Mouse (Mus musculus) spleen, adult 18-20 months (tissue): ENCODE measurements around the gene Gm20696.

ENCODE experiments used
- DNase-seq, 2 experiments: peaks; one replicate each; pipeline ENCODE4 v3.0.0; 2022; ENCODE audit warnings: mixed read lengths in 2 of 2

Gene Gm20696

DNA sequence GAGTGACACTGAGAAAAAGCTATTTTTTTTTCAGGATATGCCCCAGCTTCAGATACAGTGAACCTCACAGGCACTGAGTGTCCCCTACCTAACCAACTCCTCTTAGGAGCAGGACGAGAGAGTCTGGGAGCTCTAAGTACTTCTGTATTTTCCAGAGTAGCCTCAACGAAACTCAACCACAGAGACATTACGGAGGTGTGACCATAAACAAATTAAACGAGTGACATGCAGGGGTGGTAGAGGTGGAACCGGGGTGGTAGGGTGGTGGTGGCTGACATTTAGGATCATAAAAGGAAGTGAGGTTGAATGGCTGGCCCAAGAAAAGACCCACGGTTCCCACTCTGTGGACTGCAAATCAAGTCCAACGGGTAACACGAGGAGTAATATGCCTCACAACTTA is 418.2 kb downstream of the Gm20696 start:
- DNase-seq = peak; percentile 31 to 38

DNA sequence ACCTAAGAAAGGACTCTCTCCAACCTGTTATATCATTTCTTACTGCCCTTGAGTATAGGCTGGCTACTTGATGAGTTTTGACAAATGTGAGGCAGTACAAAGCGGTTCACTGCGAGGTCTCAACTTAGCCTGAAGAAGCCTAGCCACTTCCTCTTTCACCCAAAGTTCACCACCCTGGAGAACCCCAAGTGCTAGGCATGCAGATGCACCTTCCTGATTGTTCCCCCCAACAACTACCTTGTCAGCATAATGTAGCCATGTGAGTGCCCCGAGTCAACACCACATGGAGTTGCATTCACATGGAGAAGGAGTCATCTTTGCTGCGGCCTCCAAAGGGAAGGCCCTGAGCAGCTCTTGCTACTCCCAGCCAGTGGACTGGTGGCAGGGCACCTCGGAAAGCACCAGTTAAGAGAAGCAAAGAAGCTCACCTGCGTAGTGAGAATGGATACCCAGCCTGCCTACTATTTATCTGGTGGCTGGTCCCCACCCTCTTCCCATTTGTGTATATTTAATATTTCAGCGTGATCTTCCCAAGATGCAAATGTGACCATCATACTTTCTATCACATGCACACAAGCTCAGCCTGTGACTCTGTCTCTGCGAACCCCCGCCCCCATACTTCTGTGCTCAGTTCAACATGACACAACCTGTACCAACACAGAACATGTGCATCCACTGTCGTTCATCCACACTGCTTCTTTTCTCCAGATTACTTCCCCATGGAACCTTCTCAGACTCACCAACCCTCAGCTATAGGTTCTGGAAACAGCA is 424.8 kb downstream of the Gm20696 start:
- peak in 1 of 2 experiments; percentile 37 for DNase-seq

DNA sequence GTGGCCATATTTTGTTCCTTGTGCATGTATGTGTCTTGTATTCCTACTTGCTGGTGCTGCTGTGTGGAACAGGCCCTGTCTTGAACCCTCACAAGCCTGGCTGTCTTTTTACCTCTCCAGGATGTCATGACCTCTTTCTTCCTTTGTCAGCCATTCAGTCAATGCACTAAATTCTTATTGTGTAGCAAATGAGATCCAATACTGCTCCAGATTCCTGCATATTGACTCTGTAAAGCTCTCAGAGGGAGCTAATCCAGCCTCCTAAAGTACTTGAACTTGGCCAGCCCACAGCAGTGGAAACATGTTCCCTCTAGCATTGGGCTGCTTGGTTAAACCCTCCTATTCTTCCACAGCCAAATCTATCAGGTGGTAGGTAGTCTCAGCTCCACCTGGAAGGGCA is 425.8 kb downstream of the Gm20696 start:
- no peak for DNase-seq

DNA sequence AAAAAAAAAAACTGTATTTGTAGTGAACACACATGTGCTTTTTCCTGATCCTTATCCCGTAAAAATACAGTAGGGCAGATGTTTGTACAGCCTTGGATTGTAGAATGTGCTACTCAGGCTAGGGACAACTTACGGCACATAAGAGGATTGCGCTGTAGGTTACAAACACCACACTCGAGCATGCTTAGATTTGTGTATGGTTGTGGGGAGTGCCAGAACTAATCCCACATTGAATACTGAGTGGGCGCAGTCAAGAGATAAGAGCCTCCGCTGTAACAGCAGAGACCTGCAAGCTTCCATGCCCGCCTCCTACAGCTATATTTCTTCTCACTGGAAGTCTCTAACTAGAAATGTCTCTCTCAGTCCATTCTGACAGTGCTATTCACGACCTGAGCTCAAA is 431.0 kb downstream of the Gm20696 start:
- no peak for DNase-seq

DNA sequence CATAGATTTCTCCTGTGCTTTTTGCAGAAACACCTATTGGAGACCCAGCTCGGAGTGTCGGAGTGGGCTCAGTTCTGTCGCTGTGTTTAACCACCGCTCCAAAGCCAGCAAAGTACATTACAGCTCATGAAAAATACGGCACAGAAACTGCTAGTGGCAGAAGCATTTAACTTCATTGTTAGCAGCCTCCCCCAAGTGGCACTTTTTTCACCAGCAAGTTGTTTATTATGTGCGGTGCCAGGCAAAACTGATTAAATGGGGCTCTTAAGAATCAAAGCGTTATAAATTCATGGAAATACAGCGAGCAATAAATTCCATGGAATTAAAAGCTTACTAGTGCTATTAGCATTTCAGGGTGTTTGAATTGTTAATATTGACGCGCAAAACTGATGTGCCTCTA is 433.2 kb downstream of the Gm20696 start:
- DNase-seq = no peak

DNA sequence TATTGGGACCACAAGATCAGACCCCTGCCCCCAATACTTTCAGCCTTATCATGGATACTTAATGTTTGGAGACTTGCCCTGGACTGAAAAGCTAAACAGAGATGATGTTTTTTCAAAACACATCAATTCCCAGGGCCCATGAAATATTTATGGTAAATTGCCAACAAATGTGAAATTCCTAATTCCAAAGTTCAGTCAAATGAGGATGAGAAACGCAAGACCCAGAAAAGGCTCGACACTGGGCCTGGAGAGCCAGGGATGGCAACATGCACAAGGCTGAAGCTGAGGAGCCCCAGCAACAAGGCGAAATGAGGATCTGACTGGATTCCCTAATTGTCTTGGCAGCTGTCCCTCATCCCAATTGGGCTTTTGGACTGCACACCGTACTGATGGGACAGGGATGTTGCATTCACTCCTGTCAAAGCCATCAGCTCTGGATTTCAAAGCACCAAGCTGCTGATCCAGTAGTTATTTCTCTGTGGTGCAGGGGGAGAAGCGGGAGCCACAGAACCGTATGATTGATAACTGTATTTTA is 438.2 kb downstream of the Gm20696 start:
- no peak for DNase-seq

DNA sequence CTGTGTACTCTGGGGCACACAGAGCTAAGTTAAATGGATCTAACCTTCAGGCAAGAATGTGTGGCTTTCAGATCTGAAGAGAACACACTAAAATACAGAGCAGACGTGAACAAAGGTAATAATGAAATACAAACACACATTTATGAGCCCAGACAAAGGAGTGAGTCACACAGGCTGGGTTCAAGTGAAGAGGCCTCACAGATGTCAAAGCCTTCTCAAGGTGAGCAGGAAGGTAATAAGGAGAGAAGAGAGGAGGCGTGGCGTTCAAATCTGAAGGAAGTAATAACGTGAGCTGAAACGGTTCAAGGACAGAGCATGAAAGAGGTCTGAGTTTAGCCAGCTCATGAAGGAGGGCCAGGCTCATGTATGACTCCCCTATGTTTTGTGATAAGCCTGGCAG is 445.4 kb downstream of the Gm20696 start:
- no peak for DNase-seq

DNA sequence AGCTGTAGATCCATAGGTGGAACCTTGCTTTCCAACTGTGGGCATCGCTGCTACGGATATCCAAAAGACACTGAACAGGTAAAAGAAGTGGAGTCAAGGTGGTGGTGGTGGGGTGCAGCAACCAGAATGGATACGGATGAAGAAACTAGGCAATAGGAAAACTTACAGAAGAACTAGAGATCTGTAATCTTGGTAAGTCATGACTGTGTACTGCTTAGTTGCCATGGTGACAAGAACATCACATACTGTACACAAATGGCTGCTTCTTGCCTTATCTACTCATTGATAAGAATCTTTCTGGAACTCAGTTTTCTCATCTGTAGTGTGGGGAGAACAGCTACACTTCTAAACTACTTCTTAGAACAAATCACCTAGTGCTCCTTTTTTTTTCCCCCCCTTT is 446.1 kb downstream of the Gm20696 start:
- DNase-seq = no peak

DNA sequence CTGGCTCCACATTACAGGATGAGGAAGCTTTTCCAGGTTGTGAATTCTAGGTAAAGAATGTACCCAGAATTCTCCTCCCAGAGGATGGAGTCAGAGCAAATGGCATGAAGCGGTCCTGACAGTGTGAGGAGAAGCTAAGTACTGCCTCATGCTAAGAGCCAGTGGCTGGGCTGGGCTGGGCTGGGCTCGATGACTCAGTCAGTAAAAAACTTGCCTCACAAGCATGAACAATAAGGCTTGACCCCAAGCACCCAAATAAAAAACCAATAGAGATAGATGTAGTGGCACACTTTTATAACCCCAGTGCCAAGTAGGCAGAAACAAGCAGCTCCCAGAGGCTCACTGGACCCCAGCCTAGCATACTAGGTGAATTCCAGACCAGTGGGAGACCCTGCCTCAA is 448.8 kb downstream of the Gm20696 start:
- no peak for DNase-seq

DNA sequence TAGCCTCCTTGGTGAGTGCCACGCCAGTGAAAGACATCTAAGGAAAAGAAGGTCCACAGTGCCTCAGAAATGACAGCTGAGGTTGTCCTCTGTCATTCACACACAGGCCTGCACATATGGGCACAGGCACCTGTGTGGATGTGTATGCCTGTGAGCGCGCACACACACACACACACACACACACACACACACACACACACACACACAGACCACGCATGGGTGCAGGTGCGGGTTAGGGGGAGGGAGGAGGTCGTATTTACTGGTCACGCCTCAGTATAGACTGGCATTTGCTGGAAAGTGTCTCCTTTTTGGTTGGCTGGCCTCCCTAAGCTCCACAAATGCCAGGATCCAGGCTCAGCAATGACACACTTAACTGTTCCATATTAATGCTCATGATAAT is 449.4 kb downstream of the Gm20696 start:
- DNase-seq = no peak

DNA sequence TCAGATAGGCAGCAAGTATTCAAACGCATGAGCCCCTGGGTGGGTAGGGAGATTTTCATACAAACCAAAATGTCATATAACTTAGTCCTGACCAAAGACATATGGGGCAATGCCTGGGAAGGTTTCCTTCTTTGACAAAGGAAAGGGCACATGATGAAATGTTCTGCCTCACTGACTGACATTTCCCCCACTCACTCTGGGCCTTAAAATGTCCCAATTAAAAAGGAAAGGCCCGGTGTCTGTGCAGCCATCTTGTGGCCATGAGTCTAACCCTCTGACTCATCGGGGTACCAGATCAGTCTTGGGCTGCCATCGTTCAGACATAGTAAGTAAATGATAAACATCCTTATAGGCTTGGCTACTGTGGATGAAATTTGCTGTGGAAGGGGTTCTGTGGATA is 454.1 kb downstream of the Gm20696 start:
- DNase-seq = no peak

DNA sequence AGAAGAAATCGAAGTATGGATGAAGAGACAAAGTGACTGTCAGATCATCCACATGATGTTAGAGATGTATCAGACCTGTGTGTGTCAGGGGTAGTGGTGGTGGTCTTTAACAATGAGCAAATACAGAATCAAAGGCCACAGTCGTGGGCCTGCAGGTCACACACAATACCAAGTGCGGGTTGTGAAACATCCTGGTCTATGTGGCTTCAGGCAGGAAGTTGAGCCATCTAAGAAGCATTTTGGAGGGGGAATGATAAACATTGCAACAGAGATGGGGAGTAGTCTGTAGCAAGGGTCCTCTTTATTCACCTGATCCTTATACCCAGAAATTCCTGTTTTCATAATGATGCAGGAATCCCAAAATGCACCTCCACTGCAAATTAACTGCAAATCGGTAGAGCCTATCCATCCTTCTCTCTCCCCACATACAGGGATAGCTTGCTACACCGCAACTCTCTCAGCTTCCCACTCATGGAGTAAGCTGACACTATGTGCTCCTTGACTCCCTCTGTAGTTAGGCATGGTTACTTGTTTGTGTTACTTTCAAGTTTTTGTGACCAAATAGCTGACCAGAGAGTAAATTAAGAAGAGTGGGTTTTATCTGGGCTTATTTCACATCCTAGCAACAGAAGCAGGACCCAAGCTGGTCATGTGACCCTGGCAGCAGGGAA is 454.8 kb downstream of the Gm20696 start:
- no peak for DNase-seq

DNA sequence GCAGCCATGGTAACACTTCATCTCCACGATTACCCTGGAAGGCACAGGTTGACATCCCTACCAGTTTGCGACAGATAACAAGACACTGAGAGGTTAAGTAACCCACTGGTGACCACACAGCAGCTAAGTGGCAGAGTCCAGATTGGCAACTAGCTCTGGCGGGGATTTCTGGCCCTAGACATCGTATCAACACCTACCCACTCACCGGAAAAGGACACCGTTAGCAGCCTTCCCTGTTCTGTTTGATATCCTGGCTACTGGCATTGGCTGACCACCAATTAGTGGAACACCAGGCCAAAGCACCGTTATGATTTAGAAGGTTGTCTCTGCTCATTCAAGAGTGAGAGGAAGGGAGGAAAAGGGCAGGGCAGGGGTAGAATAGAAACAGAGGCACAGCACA is 456.4 kb downstream of the Gm20696 start:
- no peak for DNase-seq
